Mouse (Mus musculus): ENCODE results near the gene Thumpd3.

DNA sequence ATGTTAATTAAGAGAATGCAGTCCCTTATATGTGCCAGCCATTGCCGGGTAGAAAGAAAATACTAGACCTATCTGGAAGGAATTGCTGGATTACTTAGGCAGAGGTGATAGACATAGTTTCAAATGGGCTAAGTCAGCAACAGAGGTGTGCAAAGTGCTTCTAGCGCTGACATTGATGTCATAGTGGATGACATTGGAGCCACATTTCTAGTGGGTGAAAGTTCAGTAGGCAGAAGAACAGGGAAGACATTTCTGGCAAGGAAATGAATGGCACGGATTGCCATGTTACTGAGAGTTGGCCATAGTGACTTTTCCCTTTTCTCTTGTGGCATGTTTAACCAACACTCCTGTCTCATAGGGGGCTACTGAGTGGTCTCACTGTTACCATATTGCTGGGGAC lies 19.2 kb downstream of the Thumpd3 start:
- TF ChIP-seq EP300 (IDR thresholded peaks at IDR 0.05; ENCODE audit: low read depth in 1 of 2, low read length in 2 of 2): no peak
- no peak for TF ChIP-seq CTCF (IDR thresholded peaks at IDR 0.05 in 2 of 3, conservative IDR thresholded peaks at IDR 0.05 in 1 of 3; ENCODE audit: control insufficient read depth in 1 of 3, insufficient read depth in 1 of 3, low read depth in 2 of 3, low read length in 3 of 3, poor library complexity in 1 of 3, severe bottlenecking in 1 of 3)
